Mouse (Mus musculus) heart, embryonic 11.5 days (tissue): ENCODE results near the gene Cbs. TPM values are rescaled to one million over a fixed set of nuclear protein-coding genes. Genes with fewer than 3 reads are reported as not detected.

Experiments
- ATAC-seq: fragments of 200-750 bp; cut with Nextera tagmentation; replicated peaks from 2 replicates; pipeline ENCODE4 v1.8.0; 2017; ENCODE audit warnings: moderate library complexity; ENCODE audit not compliant: insufficient number of reproducible peaks, low FRiP score, low TSS enrichment
- H3K27ac ChIP-seq: fragments of 300-500 bp; sonication (generic); 2 replicates; pipeline ENCODE4 v1.5.1; 2014; ENCODE audit warnings: mild to moderate bottlenecking, low read depth, low read length
- H3K27me3 ChIP-seq: fragments of 300-500 bp; sonication (generic); 2 replicates; pipeline ENCODE4 v1.6.1; 2014; ENCODE audit warnings: mild to moderate bottlenecking, low read length, mixed read lengths; ENCODE audit not compliant: control insufficient read depth, insufficient read depth
- H3K36me3 ChIP-seq: fragments of 300-500 bp; sonication (generic); 2 replicates; pipeline ENCODE4 v1.6.1; 2014; ENCODE audit warnings: mild to moderate bottlenecking, low read length, moderate library complexity, mixed read lengths; ENCODE audit not compliant: control insufficient read depth, insufficient read depth
- H3K4me1 ChIP-seq: fragments of 300-500 bp; sonication (generic); 2 replicates; pipeline ENCODE4 v1.6.1; 2014; ENCODE audit warnings: low read length; ENCODE audit not compliant: control insufficient read depth, insufficient read depth
- H3K4me2 ChIP-seq: fragments of 300-500 bp; sonication (generic); 2 replicates; pipeline ENCODE4 v1.6.1; 2014; ENCODE audit warnings: mild to moderate bottlenecking, moderate library complexity
- H3K4me3 ChIP-seq: fragments of 300-500 bp; sonication (generic); 2 replicates; pipeline ENCODE4 v1.5.1; 2014; ENCODE audit warnings: low read depth, low read length
- H3K9ac ChIP-seq: fragments of 300-500 bp; sonication (generic); 2 replicates; pipeline ENCODE4 v1.6.1; 2014; ENCODE audit warnings: mild to moderate bottlenecking, low read depth, low read length, moderate library complexity
- H3K9me3 ChIP-seq: fragments of 300-500 bp; sonication (generic); replicated peaks from 2 replicates; pipeline ENCODE4 v1.6.1; 2016; ENCODE audit warnings: low read length; ENCODE audit not compliant: control insufficient read depth
- WGBS: fragments of 180-500 bp; shearing (Covaris S2); extraction: QIAGEN DNeasy Blood & Tissue Kit; methylation state at CpG from one replicate; pipeline ENCODE4 v1.1.7; 2014; ENCODE audit not compliant: insufficient replicate concordance; 5-methylcytosine and 5-hydroxymethylcytosine counted together
- polyA plus RNA-seq: library from polyadenylated mRNA; unstranded; fragments of >200 nt; fragmentation: Nextera tagmentation; extraction: Ambion mirVana; gene quantifications from 2 replicates; pipeline ENCODE4 v1.2.1, GENCODE M21; 2014

Cbs gene
- polyA plus RNA-seq, 1 experiment from 2014 or later, result 0.63 TPM

DNA sequence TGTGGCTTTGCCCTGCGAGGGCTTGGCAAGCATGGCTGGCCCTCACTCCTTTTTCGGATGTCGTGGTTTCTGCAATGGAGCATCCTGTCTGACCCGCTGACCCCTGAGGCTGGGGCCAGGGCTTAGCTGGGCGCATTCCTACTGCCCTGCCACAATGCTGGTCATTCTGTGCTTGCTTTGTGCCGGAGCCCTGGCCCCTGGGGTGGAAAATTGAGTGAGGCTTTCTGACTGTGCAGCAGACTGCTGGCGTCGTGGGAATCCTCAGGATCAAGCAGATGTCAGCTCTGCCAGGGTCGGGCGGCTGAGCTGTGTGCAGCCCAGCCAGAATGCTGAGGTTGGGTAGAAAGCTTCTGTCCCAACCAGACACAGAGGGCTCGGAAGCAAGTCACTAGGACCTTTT lies 33.1 kb upstream of the Cbs start:
- no peak overlapping the region for H3K27ac ChIP-seq
- H3K4me1 ChIP-seq, result no peaks in the 10 kb centered on the region
- no peaks in the 10 kb centered on the region for H3K9me3 ChIP-seq
- no peaks in the 10 kb centered on the region for H3K36me3 ChIP-seq
- WGBS, result 60% methylated on average over 11 of the region's 11 CpGs
- H3K4me2 ChIP-seq, result no peak overlapping the region
- no peaks in the 10 kb centered on the region for H3K27me3 ChIP-seq
- no peak for ATAC-seq
- H3K4me3 ChIP-seq, result no peak overlapping the region
- no peak overlapping the region for H3K9ac ChIP-seq

DNA sequence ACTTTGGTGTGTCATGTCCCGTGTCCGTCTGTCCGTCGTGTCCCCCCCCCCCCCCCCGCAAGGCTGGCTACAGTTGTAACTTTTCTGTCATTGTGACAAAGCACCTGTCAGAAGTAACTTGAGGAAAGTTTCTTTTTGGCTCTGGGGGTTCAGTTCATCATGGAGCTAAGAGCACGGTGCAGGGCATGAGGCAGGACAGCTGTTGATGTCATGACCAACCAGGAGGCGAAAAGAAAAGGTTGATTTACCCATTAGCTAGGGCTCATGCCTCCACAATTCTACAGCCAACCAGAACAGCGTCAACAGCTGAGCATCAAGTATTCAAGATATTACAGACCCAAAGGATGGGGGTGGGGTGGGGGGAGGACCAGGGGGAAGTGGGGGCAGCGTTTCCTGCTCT lies 31.3 kb upstream of the Cbs start:
- no peaks in the 10 kb centered on the region for H3K36me3 ChIP-seq
- 77% methylated on average over 8 of the region's 9 CpGs for WGBS
- ATAC-seq, result no peak
- no peak overlapping the region for H3K9ac ChIP-seq
- no peaks in the 10 kb centered on the region for H3K4me1 ChIP-seq
- no peak overlapping the region for H3K27ac ChIP-seq
- no peaks in the 10 kb centered on the region for H3K9me3 ChIP-seq
- H3K4me2 ChIP-seq, result no peak overlapping the region
- H3K4me3 ChIP-seq, result no peak overlapping the region
- H3K27me3 ChIP-seq, result no peaks in the 10 kb centered on the region

GRCm38 (mm10) chr17:31664760-31665159 lies 27.7 kb upstream of the Cbs start:
- Histone ChIP-seq H3K9me3 (no peaks in the 10 kb centered on the region), H3K4me3 (no peak overlapping the region), H3K36me3 (no peaks in the 10 kb centered on the region), H3K4me2 (no peak overlapping the region), H3K4me1 (no peaks in the 10 kb centered on the region), H3K27me3 (no peaks in the 10 kb centered on the region), H3K9ac (no peak overlapping the region), H3K27ac (no peak overlapping the region)
- 6% methylated on average over 4 of the region's 4 CpGs for WGBS
- peak; percentile 31; the same call in 1 of the 2 replicates for ATAC-seq

- no peaks in the 10 kb centered on the region for H3K9me3 ChIP-seq
- no peak for ATAC-seq
- H3K27me3 ChIP-seq, result no peaks in the 10 kb centered on the region
- H3K4me3 ChIP-seq, result no peak overlapping the region
- H3K36me3 ChIP-seq, result no peaks in the 10 kb centered on the region
- no peak overlapping the region for H3K9ac ChIP-seq
- no peak overlapping the region for H3K27ac ChIP-seq
- H3K4me2 ChIP-seq, result no peak overlapping the region
- H3K4me1 ChIP-seq, result no peaks in the 10 kb centered on the region
Observed at GRCm38 (mm10) chr17:31662855-31663254, 25.8 kb upstream of the Cbs start.

- Histone ChIP-seq H3K27me3 (no peaks in the 10 kb centered on the region), H3K4me2 (no peak overlapping the region), H3K36me3 (peaks cover 4% of the 10 kb centered on the region), H3K4me1 (peaks cover 8% of the 10 kb centered on the region; the same call in 1 of the 2 replicates), H3K9me3 (no peaks in the 10 kb centered on the region), H3K27ac (no peak overlapping the region), H3K9ac (no peak overlapping the region), H3K4me3 (no peak overlapping the region)
- 74% methylated on average over 8 of the region's 8 CpGs for WGBS
- no peak for ATAC-seq
Observed at GRCm38 (mm10) chr17:31660661-31661250, 23.7 kb upstream of the Cbs start.

- Histone ChIP-seq H3K4me1 (peaks cover 12% of the 10 kb centered on the region; the same call in 1 of the 2 replicates), H3K4me3 (peak within 1 kb of the TSS; percentile 94), H3K27me3 (no peaks in the 10 kb centered on the region), H3K9me3 (no peaks in the 10 kb centered on the region), H3K9ac (peak within 1 kb of the TSS; percentile 98), H3K27ac (peak within 1 kb of the TSS; percentile 87), H3K36me3 (peaks cover 13% of the 10 kb centered on the region), H3K4me2 (peak within 1 kb of the TSS; percentile 83)
- peak; percentile 96 for ATAC-seq
- under 1% methylated on average over 77 of the region's 77 CpGs for WGBS
Observed at GRCm38 (mm10) chr17:31658468-31659185, 21.6 kb upstream of the Cbs start, which contains the start of gene U2af1. U2af1 (minus strand) TSS chr17:31658892.

- Histone ChIP-seq H3K4me3 (peak overlapping the region; percentile 94), H3K9ac (peak overlapping the region; percentile 98), H3K4me1 (peaks cover 12% of the 10 kb centered on the region; the same call in 1 of the 2 replicates), H3K27me3 (no peaks in the 10 kb centered on the region), H3K4me2 (peak overlapping the region; percentile 83), H3K36me3 (peaks cover 19% of the 10 kb centered on the region), H3K9me3 (no peaks in the 10 kb centered on the region), H3K27ac (peak overlapping the region; percentile 87)
- no peak for ATAC-seq
- under 1% methylated on average over 27 of the region's 27 CpGs for WGBS
Observed at GRCm38 (mm10) chr17:31658136-31658467, 21.1 kb upstream of the Cbs start.

DNA sequence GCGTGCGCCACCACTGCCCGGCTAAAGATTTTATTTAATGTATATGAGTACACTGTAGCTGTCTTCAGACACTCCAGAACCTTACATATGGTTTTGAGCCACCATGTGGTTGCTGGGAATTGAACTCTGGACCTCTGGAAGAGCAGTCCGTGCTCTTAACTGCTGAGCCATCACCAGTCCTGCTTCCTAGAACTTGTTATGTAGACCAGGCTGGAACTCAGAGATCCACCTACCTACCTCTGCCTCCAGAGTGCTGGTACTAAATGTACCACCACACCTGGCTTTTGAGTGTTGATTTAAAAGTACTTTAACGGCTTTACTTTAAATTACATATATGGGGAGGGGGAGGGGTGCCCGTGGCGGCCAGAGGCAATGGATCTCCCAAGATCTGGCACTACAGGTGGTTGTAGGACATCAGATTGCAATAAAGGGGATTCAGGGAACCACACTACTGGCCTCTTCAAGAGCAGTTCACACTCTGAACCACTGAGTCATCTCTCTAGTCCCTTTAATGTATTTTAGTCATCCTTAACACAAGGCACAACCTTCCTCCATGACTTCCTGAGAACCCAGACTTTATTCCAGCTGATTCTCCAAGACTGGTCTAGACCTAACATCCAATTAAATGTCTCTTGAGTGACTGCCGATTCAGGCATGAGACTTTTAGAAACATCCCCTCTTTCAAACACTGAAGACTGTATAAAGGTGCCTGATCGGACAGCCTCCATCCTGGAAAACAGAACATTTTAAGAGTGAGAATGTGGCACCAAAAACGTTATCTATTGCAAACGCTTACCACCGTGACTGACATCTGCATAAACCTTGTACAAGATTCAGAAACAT lies 20.3 kb upstream of the Cbs start:
- Histone ChIP-seq H3K4me2 (peak overlapping the region; percentile 83), H3K36me3 (peaks cover 25% of the 10 kb centered on the region)
- WGBS, result 55% methylated on average over 12 of the region's 12 CpGs

More for the DNA sequence above, 20.3 kb upstream of the Cbs start:
- Histone ChIP-seq H3K27me3 (no peaks in the 10 kb centered on the region), H3K27ac (0 out of 2 replicates have a peak overlapping the region, but pooled peaks have one; percentile 87), H3K9ac (peak overlapping the region; percentile 98), H3K9me3 (no peaks in the 10 kb centered on the region), H3K4me1 (peaks cover 12% of the 10 kb centered on the region; the same call in 1 of the 2 replicates), H3K4me3 (peak overlapping the region; percentile 94)
- ATAC-seq, result no peak
